Mouse (Mus musculus) heart, embryonic 10.5 days (tissue): Measurements from ENCODE around the gene Nt5c2. TPM values are rescaled to one million over a fixed set of nuclear protein-coding genes. Genes with fewer than 3 reads are reported as not detected.
"Not testable (repeated sequence)": the region's sequence is repeated elsewhere in the genome, so short reads cannot be mapped to it uniquely, and the experiment has no call there.

Source experiments
- DNase-seq: peaks from one replicate; pipeline ENCODE4 v3.0.0-alpha.2; 2017; ENCODE audit warnings: low spot score
- H3K27ac ChIP-seq: fragments of 300-500 bp; sonication (generic); 2 replicates; pipeline ENCODE4 v1.5.1; 2016; ENCODE audit warnings: mild to moderate bottlenecking
- H3K27me3 ChIP-seq: fragments of 300-500 bp; sonication (generic); 2 replicates; pipeline ENCODE4 v1.6.1; 2016; ENCODE audit warnings: mild to moderate bottlenecking; ENCODE audit not compliant: poor library complexity, insufficient read depth, severe bottlenecking
- H3K36me3 ChIP-seq: fragments of 300-500 bp; sonication (generic); 2 replicates; pipeline ENCODE4 v1.6.1; 2016; ENCODE audit warnings: mild to moderate bottlenecking, moderate library complexity
- H3K4me1 ChIP-seq: fragments of 300-500 bp; sonication (generic); 2 replicates; pipeline ENCODE4 v1.6.1; 2016; ENCODE audit warnings: mild to moderate bottlenecking
- H3K4me3 ChIP-seq: fragments of 300-500 bp; sonication (generic); 2 replicates; pipeline ENCODE4 v1.5.1; 2016; ENCODE audit warnings: mild to moderate bottlenecking, moderate library complexity
- H3K9me3 ChIP-seq: fragments of 300-500 bp; sonication (generic); 2 replicates; pipeline ENCODE4 v1.6.1; 2016; ENCODE audit warnings: mild to moderate bottlenecking, moderate library complexity
- WGBS: fragments of 180-500 bp; shearing (Covaris S2); methylation state at CpG from one replicate; pipeline ENCODE4 v1.1.7; 2016; 5-methylcytosine and 5-hydroxymethylcytosine counted together
- polyA plus RNA-seq: library from polyadenylated mRNA; unstranded; fragments of >200 nt; fragmentation: Nextera tagmentation; extraction: Ambion mirVana; gene quantifications from 2 replicates; pipeline ENCODE4 v1.2.1, GENCODE M21; 2016

Gene Nt5c2
- polyA plus RNA-seq, 1 experiment from 2014 or later, result 71.8 TPM

- no peak for DNase-seq
- H3K27ac ChIP-seq, result no peak overlapping the region
- 11% methylated on average over 20 of the region's 20 CpGs for WGBS
- peaks cover 68% of the 10 kb centered on the region for H3K27me3 ChIP-seq
- peaks cover 20% of the 10 kb centered on the region for H3K4me1 ChIP-seq
- H3K9me3 ChIP-seq, result no peaks in the 10 kb centered on the region
- H3K4me3 ChIP-seq, result peak overlapping the region; percentile 57; the same call in 1 of the 2 replicates
- no peaks in the 10 kb centered on the region for H3K36me3 ChIP-seq
Observed at GRCm38 (mm10) chr19:47013340-47014158, 1.4 kb downstream of the Nt5c2 start.

- Histone ChIP-seq H3K27ac (no peak overlapping the region), H3K4me3 (no peak overlapping the region), H3K9me3 (no peaks in the 10 kb centered on the region), H3K27me3 (peaks cover 59% of the 10 kb centered on the region), H3K4me1 (peaks cover 20% of the 10 kb centered on the region), H3K36me3 (no peaks in the 10 kb centered on the region)
- no peak for DNase-seq
- 79% methylated on average over 15 of the region's 15 CpGs for WGBS
Observed at GRCm38 (mm10) chr19:47012521-47013130, 2.3 kb downstream of the Nt5c2 start.

- no peak overlapping the region for H3K27ac ChIP-seq
- peaks cover 40% of the 10 kb centered on the region for H3K27me3 ChIP-seq
- no peak overlapping the region for H3K4me3 ChIP-seq
- DNase-seq, result no peak
- peaks cover 12% of the 10 kb centered on the region for H3K4me1 ChIP-seq
- no peaks in the 10 kb centered on the region for H3K36me3 ChIP-seq
- WGBS, result 78% methylated on average over 5 of the region's 5 CpGs
- H3K9me3 ChIP-seq, result no peaks in the 10 kb centered on the region
Observed at GRCm38 (mm10) chr19:47009943-47010342, 5.0 kb downstream of the Nt5c2 start.

- Histone ChIP-seq H3K36me3 (no peaks in the 10 kb centered on the region), H3K9me3 (no peaks in the 10 kb centered on the region), H3K27ac (no peak overlapping the region), H3K27me3 (peaks cover 34% of the 10 kb centered on the region), H3K4me1 (peaks cover 7% of the 10 kb centered on the region), H3K4me3 (no peak overlapping the region)
- 80% methylated on average over 7 of the region's 7 CpGs for WGBS
- no peak for DNase-seq
Observed at GRCm38 (mm10) chr19:47009420-47009819, 5.5 kb downstream of the Nt5c2 start.

- no peaks in the 10 kb centered on the region for H3K9me3 ChIP-seq
- H3K27ac ChIP-seq, result no peak overlapping the region
- no peaks in the 10 kb centered on the region for H3K4me1 ChIP-seq
- WGBS, result 0% methylated on average over 4 of the region's 4 CpGs
- H3K4me3 ChIP-seq, result no peak overlapping the region
- DNase-seq, result no peak
- peaks cover 5% of the 10 kb centered on the region for H3K27me3 ChIP-seq
- H3K36me3 ChIP-seq, result no peaks in the 10 kb centered on the region
Observed at GRCm38 (mm10) chr19:47006321-47006720, 8.6 kb downstream of the Nt5c2 start.

- Histone ChIP-seq H3K27ac (no peak overlapping the region), H3K4me3 (no peak overlapping the region), H3K36me3 (no peaks in the 10 kb centered on the region), H3K27me3 (peaks cover under 1% of the 10 kb centered on the region; the same call in 1 of the 2 replicates), H3K4me1 (no peaks in the 10 kb centered on the region), H3K9me3 (no peaks in the 10 kb centered on the region)
- no peak for DNase-seq
- WGBS, result 52% methylated on average over 5 of the region's 5 CpGs
Observed at GRCm38 (mm10) chr19:47005873-47006272, 9.1 kb downstream of the Nt5c2 start.

- no peak for DNase-seq
- 68% methylated on average over 6 of the region's 6 CpGs for WGBS
- no peaks in the 10 kb centered on the region for H3K36me3 ChIP-seq
- no peaks in the 10 kb centered on the region for H3K9me3 ChIP-seq
- no peaks in the 10 kb centered on the region for H3K4me1 ChIP-seq
- H3K27me3 ChIP-seq, result no peaks in the 10 kb centered on the region
- H3K27ac ChIP-seq, result no peak overlapping the region
- H3K4me3 ChIP-seq, result no peak overlapping the region
Observed at GRCm38 (mm10) chr19:47003742-47004511, 11.0 kb downstream of the Nt5c2 start.

- not testable (repeated sequence) for H3K9me3 ChIP-seq, H3K36me3 ChIP-seq, H3K27me3 ChIP-seq, H3K4me1 ChIP-seq, DNase-seq, H3K27ac ChIP-seq, H3K4me3 ChIP-seq
- WGBS, result 74% methylated on average over 3 of the region's 3 CpGs
Observed at GRCm38 (mm10) chr19:47000357-47000756, 14.6 kb downstream of the Nt5c2 start.

GRCm38 (mm10) chr19:46999753-47000152 is 15.2 kb downstream of the Nt5c2 start:
- no peaks in the 10 kb centered on the region for H3K27me3 ChIP-seq
- no peak for DNase-seq
- 62% methylated on average over 6 of the region's 6 CpGs for WGBS
- H3K27ac ChIP-seq, result no peak overlapping the region
- H3K4me1 ChIP-seq, result 0 out of 2 replicates have a peak, but pooled peaks cover 3% of the 10 kb centered on the region
- no peak overlapping the region for H3K4me3 ChIP-seq
- no peaks in the 10 kb centered on the region for H3K9me3 ChIP-seq
- H3K36me3 ChIP-seq, result no peaks in the 10 kb centered on the region

GRCm38 (mm10) chr19:46998953-46999352 is 16.0 kb downstream of the Nt5c2 start:
- 0 out of 2 replicates have a peak, but pooled peaks cover 3% of the 10 kb centered on the region for H3K4me1 ChIP-seq
- H3K36me3 ChIP-seq, result no peaks in the 10 kb centered on the region
- H3K27me3 ChIP-seq, result no peaks in the 10 kb centered on the region
- 74% methylated on average over 4 of the region's 4 CpGs for WGBS
- H3K9me3 ChIP-seq, result no peaks in the 10 kb centered on the region
- DNase-seq, result no peak
- H3K27ac ChIP-seq, result no peak overlapping the region
- no peak overlapping the region for H3K4me3 ChIP-seq

GRCm38 (mm10) chr19:46998168-46998870 is 16.6 kb downstream of the Nt5c2 start:
- Histone ChIP-seq H3K27ac (no peak overlapping the region), H3K4me3 (no peak overlapping the region), H3K27me3 (no peaks in the 10 kb centered on the region), H3K36me3 (no peaks in the 10 kb centered on the region), H3K9me3 (no peaks in the 10 kb centered on the region), H3K4me1 (0 out of 2 replicates have a peak, but pooled peaks cover 3% of the 10 kb centered on the region)
- WGBS, result 77% methylated on average over 8 of the region's 8 CpGs
- DNase-seq, result no peak

- Histone ChIP-seq H3K4me3 (no peak overlapping the region), H3K27ac (no peak overlapping the region), H3K9me3 (no peaks in the 10 kb centered on the region), H3K4me1 (0 out of 2 replicates have a peak, but pooled peaks cover 3% of the 10 kb centered on the region), H3K27me3 (no peaks in the 10 kb centered on the region), H3K36me3 (no peaks in the 10 kb centered on the region)
- DNase-seq, result no peak
- 72% methylated on average over 9 of the region's 9 CpGs for WGBS
Observed at GRCm38 (mm10) chr19:46996095-46996494, 18.9 kb downstream of the Nt5c2 start.
